Mouse (Mus musculus) ES-CJ7 (cell line): ENCODE results near the gene Glb1l.

Experiments used
- DNase-seq: peaks from one replicate; pipeline ENCODE4 v3.0.0; 2011; ENCODE audit warnings: low read depth, low spot score

Glb1l gene

GRCm38 (mm10) chr1:75231224-75231623, 20.6 kb upstream of the Glb1l start:
- DNase-seq, result no peak

- no peak for DNase-seq
Measured at GRCm38 (mm10) chr1:75230335-75230994, 19.9 kb upstream of the Glb1l start.

- DNase-seq, result no peak
Measured at GRCm38 (mm10) chr1:75229158-75229557, 18.5 kb upstream of the Glb1l start.

DNA sequence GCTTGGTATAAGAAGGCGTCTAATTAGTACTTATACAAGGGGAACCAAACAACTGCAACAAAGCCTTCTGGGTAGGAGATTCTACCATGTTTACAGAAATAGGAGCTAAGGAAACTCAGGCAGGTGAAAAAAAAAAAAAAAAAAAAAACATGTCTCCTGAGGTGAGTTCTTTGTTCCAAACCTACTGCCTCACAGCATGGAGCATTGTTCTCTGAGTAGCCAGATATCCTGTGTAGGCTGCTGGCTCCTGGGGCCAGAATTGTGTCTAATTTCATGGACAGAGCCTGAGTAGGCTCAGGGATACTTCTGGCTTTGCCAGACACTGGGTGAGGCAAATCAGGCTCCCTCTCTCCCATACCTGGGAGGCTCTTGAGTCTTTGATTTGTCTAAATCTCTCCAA, 17.0 kb upstream of the Glb1l start:
- DNase-seq, result peak; percentile 82

- no peak for DNase-seq
Measured at GRCm38 (mm10) chr1:75226138-75226537, 15.5 kb upstream of the Glb1l start.

- no peak for DNase-seq
Measured at GRCm38 (mm10) chr1:75225473-75225872, 14.9 kb upstream of the Glb1l start.

GRCm38 (mm10) chr1:75223532-75223931, 12.9 kb upstream of the Glb1l start:
- no peak for DNase-seq

GRCm38 (mm10) chr1:75222926-75223325, 12.3 kb upstream of the Glb1l start:
- DNase-seq, result no peak

DNA sequence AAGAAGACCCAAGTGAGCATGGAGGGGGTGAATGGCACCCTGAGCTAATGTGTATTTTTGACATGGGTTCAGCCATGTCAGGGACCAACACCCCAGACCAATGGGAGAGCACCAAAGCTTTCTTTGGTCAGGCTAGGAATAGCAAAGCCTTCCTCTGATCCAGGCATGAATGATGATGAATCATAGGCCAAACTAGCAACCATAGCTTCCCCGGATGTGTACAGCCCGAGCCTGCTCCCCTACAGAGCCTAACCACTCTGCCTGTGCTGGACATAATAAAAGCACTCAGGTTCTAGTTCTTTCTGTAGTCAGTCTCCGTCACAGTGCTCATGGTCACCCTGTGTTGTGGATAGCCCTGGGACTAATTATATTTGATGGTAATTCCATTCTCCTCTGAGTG, 10.9 kb upstream of the Glb1l start:
- DNase-seq, result no peak

DNA sequence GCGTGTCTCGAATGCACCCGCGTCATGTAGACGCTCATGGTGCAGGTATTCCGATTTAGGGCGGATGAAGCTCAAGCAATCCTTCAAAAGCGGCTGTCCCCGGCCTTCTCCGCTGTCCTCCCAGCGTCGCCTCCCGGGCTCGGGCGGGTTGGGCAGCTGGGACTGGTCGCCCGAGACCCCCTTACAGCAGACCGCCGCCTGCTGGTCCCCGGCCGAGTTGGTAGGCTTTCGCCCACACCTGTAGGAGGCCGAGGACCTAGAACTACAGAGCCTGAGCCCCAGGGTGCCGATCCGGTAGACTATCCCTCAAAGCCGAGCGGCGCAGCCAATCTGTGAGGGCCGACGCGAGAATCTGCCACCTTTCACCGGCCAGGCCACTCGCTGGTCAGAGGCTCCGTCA, 8.9 kb upstream of the Glb1l start, which contains the start of gene Tuba4a:
Tuba4a (minus strand) TSS at position 335 of the 400 bp plus-strand sequence.
- DNase-seq, result peak; percentile 44

DNA sequence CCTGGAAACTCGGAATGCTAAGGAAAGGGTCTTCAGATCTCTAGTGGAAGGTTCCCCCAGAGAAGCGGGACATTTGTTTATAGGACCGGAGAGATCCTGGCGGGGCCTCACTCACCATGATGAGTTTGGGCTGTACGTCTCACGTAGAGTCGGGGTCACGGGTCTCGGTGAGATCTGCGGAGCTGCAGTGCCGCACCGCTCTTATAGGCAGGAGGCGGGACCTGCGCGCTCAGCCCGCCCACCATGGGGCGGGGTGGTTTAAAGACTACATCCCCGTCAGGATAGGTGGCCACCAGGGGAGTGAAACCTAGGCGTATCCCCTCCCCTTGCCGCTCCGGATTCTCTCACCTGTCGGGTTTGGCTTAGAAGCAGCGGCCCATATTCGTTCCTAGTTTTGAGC, 8.5 kb upstream of the Glb1l start:
- DNase-seq, result peak; percentile 95

GRCm38 (mm10) chr1:75218227-75219001, 7.8 kb upstream of the Glb1l start:
- peak; percentile 52 for DNase-seq

DNA sequence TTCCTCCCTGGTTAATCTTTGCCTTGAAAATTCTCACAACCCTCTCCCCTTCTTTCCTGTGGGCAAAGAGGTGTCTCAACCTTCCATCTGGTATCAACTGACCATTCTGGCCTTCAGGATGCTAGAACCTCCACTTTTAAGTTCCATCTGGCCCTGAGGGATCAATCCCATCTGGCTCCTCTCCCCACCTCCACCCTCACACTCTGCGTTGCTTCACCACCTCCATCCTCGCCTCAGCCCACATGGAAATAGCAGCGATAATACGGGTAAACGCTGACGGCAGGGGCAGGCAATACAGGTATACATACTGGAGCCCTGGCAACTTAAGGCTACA, 7.2 kb upstream of the Glb1l start:
- DNase-seq, result no peak

- DNase-seq, result no peak
Measured at GRCm38 (mm10) chr1:75216797-75217585, 6.4 kb upstream of the Glb1l start.

- no peak for DNase-seq
Measured at GRCm38 (mm10) chr1:75215785-75216184, 5.2 kb upstream of the Glb1l start.

- DNase-seq, result no peak
Measured at GRCm38 (mm10) chr1:75214886-75215285, 4.3 kb upstream of the Glb1l start.

DNA sequence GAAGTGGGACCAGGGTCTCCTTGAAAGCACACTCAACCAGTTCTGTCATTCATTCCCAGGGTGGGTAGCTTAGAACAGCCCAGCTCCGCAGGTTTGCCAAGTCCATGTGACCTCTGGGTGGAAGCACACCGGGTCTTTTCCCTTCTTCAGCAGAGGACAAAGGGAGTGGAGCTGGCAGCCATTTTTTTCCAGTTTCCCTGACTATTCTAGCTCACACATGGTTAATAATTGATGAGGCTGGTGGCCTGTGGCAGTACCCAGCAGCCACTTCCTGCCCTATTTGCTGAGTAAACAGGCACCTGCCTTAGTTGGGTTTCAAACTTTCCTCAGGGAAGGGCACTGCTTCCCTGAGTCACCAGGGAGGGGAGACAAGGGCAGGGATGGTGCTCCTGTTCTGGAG, 3.8 kb upstream of the Glb1l start:
- peak; percentile 58 for DNase-seq

GRCm38 (mm10) chr1:75213096-75213495, 2.5 kb upstream of the Glb1l start:
- DNase-seq, result no peak

- DNase-seq, result no peak
Measured at GRCm38 (mm10) chr1:75212542-75212941, 1.9 kb upstream of the Glb1l start.

DNA sequence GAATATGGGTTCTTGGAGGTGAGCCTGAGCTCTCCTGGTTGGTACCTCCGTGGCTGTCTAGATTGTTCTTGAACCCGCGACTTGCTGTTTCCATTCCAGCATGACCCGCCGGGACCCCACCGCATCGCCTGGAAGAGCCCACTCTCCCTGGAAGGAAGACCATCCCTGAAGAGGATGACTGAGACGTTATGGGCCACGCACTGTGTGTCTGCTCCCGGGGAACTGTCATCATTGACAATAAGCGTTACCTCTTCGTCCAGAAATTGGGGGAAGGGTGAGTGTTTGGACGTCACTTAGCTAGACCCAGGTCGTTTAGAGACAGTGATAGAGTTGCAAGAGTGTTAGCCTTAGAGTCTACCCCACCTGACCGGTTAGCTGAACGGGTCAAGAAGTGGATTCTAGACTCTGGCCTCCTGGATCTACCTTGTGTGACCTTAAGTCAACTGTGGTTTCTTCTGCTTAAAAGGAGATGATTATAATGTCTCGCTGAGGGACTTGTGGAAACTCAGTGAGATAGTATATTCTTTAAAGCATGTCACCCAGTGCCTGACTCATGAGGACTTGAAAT, 612 bp upstream of the Glb1l start:
- DNase-seq, result no peak

DNA sequence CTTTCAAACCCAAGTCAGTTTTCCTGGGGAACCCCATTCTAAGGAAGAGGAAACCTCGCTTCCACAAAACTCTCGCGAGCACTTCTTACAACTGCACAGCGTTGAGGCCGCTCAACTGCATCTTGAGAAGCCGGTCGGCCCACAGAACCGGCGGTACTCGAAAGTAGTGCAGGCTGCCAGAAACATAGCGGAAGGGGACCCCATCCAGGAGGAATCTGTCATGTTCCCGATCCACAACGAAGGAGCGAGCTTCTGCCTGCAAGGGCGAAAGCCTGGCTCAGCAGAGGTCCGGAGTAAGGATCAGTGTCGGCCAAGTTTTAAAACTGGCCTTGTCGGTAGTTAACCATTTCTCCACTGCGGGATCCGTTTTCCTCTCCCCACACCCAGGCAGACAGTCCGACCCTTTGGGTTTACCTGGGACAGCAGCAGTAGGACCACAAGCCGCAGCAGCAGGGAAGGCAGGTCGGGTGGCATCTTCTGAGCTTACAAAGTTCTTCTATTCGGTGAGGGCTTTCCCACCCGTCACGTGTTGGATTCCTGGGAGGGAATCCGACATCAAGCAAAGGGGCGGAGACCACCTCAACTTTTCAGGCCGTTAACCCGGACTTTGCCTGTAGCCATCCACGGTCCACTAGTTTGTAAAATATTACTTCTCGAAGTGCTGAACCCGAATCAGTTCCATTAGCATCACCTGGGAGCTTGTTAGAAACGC, 1.5 kb downstream of the Glb1l start:
- peak; percentile 65 for DNase-seq

DNA sequence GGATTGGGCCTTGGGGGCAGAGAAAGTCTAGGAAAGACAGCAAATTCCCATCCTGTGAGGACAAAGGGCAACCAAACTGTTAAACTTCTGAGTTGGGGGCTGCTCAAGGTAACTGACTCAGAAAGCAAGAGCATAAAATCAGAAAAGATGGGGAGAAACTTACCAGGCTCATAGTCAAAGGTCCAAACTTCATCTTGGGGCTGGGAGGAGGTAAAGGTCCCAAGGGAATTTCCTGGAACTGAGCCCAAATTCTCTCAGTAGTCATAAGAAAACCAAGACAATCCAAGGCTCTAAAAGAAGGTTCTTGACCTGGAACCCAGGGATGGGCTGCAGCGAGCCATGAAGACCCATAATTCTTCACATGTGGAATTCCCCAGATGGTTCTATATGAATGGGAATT, 9.4 kb downstream of the Glb1l start:
- no peak for DNase-seq
